Mouse (Mus musculus): ENCODE measurements around the gene Vmn1r25. TPM values are rescaled to one million over a fixed set of nuclear protein-coding genes. Genes with fewer than 3 reads are reported as not detected.
"Not testable (repeated sequence)": the region's sequence is repeated elsewhere in the genome, so short reads cannot be mapped to it uniquely, and the experiment has no call there.

The Vmn1r25 gene
- total RNA-seq (2014; fragmentation: Nextera tagmentation), result not detected in 2 replicates
- not detected in 2 replicates for total RNA-seq (2017)

DNA sequence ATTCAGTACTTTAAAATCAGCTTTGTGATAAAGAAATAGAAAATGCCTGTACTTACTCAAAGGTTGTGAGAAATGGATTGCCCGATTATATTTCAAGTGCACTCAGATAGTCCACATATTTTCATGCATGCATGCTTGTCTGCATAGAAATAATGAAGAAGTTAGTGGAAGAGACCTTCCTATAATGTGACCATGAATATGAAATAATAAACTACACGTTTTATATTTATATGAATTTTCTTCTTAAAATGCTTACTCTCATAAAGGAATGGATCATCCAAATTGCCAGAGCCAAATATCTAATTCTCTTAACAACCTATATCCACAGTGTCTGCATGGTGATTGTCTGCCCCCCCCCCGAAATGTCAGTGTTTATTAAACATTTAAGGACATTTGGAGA lies at the start of gene Vmn1r25:
Gene Vmn1r25 (minus strand): TSS at position 101 of the 400 bp plus-strand sequence.
- ATAC-seq (replicated peaks; ENCODE audit: poor library complexity, severe bottlenecking), result no peak

DNA sequence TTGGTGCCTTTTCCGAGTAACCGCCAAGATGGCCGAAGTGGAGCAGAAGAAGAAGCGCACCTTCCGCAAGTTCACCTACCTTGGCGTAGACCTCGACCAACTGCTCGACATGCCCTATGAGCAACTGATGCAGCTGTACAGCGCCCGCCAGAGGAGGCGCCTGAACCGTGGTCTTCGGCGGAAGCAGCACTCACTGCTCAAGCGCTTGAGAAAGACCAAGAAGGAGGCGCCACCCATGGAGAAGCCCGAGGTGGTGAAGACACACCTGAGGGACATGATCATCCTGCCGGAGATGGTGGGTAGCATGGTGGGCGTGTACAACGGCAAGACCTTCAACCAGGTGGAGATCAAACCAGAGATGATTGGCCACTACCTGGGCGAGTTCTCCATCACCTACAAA lies 36.9 kb upstream of the Vmn1r25 start:
- not testable (repeated sequence) for ATAC-seq (replicated peaks; ENCODE audit: poor library complexity, severe bottlenecking)

DNA sequence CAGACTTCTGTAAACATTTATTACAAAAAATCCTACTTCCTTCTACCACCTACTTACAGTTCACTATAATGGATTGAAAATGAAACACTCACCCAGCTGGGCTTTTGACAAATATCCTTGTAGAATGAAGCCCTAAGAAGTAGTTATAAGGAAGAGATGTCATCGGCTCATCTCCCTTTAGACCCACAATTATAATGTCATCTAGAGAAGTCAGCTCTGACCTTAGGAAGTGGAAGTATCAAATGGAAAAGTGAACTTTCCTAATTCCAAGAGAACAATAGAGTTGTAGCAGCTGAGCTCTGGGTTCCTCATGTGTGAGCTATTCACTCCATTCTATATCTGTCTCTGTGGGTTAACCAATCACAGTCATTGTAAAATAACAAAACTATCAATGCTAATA lies 34.4 kb upstream of the Vmn1r25 start, which contains the start of gene Vmn1r26:
Gene Vmn1r26 (minus strand): TSS at position 101 of the 400 bp plus-strand sequence.
- ATAC-seq (replicated peaks; ENCODE audit: poor library complexity, severe bottlenecking), result no peak

DNA sequence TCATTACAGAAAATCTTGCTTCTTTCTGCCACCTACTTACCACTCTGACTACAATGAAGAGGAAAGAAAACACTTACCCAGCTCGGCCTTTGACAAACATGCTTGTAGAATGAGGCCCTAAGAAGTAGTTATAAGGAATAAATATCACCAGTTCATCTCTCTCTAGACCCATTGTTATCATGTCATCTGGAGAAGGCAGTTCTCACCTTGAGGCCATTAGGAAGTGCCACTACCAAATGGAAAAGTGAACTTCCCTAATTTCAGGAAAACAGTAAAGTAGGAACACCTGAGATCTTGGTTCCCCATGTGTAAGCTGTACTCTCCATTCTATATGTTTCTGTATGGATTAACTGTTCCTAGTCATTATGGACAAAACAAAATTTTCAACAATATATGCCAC lies 19.2 kb downstream of the Vmn1r25 start, which contains the start of gene Vmn1r24:
Gene Vmn1r24 (minus strand): TSS at position 101 of the 400 bp plus-strand sequence.
- ATAC-seq (replicated peaks; ENCODE audit: poor library complexity, severe bottlenecking), result not testable (repeated sequence)

Other genes starting within 250 kb of the Vmn1r25 start
- 10.1 and 14.9 TPM in 2 replicates for gene Vopp1, start 155.7 kb downstream of the Vmn1r25 start, total RNA-seq (2014; fragmentation: Nextera tagmentation)
- gene Vopp1, start 155.7 kb downstream of the Vmn1r25 start, total RNA-seq (2017), result 12.0 TPM in 2 replicates
- gene Vmn1r21, start 130.5 kb downstream of the Vmn1r25 start, total RNA-seq (2014; fragmentation: Nextera tagmentation), result not detected in 2 replicates
- gene Vmn1r21, start 130.5 kb downstream of the Vmn1r25 start, total RNA-seq (2017), result not detected in 2 replicates
- not detected in 2 replicates for gene Vmn1r22, start 72.8 kb downstream of the Vmn1r25 start, total RNA-seq (2014; fragmentation: Nextera tagmentation)
- gene Vmn1r22, start 72.8 kb downstream of the Vmn1r25 start, total RNA-seq (2017), result not detected in 2 replicates
- not detected in 2 replicates for gene Vmn1r23, start 54.0 kb downstream of the Vmn1r25 start, total RNA-seq (2014; fragmentation: Nextera tagmentation)
- not detected in 2 replicates for gene Vmn1r23, start 54.0 kb downstream of the Vmn1r25 start, total RNA-seq (2017)
- gene Vmn1r24, start 19.3 kb downstream of the Vmn1r25 start, total RNA-seq (2014; fragmentation: Nextera tagmentation), result not detected in 2 replicates
- not detected in 2 replicates for gene Vmn1r24, start 19.3 kb downstream of the Vmn1r25 start, total RNA-seq (2017)
- not detected in 2 replicates for gene Vmn1r26, start 34.3 kb upstream of the Vmn1r25 start, total RNA-seq (2014; fragmentation: Nextera tagmentation)
- gene Vmn1r26, start 34.3 kb upstream of the Vmn1r25 start, total RNA-seq (2017), result not detected in 2 replicates
- gene Vmn1r27, start 238.0 kb upstream of the Vmn1r25 start, total RNA-seq (2014; fragmentation: Nextera tagmentation), result not detected in 2 replicates
- gene Vmn1r27, start 238.0 kb upstream of the Vmn1r25 start, total RNA-seq (2017), result not detected in 2 replicates